Mouse (Mus musculus) bone marrow macrophage, adult 2 months (primary cell): ENCODE measurements around the gene Lgals9. TPM values are rescaled to one million over a fixed set of nuclear protein-coding genes. Genes with fewer than 3 reads are reported as not detected.
"Not testable (repeated sequence)": the region's sequence is repeated elsewhere in the genome, so short reads cannot be mapped to it uniquely, and the experiment has no call there.

ENCODE experiments used
- H3K27ac ChIP-seq: 2 replicates; pipeline ENCODE4 v1.5.1; 2012; ENCODE audit warnings: low read depth, low read length; ENCODE audit not compliant: insufficient read depth
- H3K4me1 ChIP-seq: 2 replicates; pipeline ENCODE4 v1.6.1; 2012; ENCODE audit warnings: low read length; ENCODE audit not compliant: control insufficient read depth, insufficient read depth
- H3K4me3 ChIP-seq: 2 replicates; pipeline ENCODE4 v1.5.1; 2012; ENCODE audit warnings: mild to moderate bottlenecking, low read length, moderate library complexity; ENCODE audit not compliant: insufficient read depth
- CTCF ChIP-seq: IDR thresholded peaks from 2 replicates; pipeline ENCODE4 v1.5.1; 2012; ENCODE audit warnings: low read depth, mild to moderate bottlenecking, low read length, moderate library complexity
- POLR2A ChIP-seq: IDR thresholded peaks from 2 replicates; pipeline ENCODE4 v1.6.1; 2012; ENCODE audit warnings: mild to moderate bottlenecking, low read depth, low read length, borderline replicate concordance
- polyA plus RNA-seq: library from polyadenylated mRNA; stranded (reverse); fragments of >200 nt; gene quantifications from 2 replicates; pipeline ENCODE4 v1.2.4, GENCODE M21; 2012; ENCODE audit not compliant: missing spikeins, insufficient read depth, insufficient read length

The Lgals9 gene
- polyA plus RNA-seq, 1 experiment: 145 TPM

GRCm38 (mm10) chr11:79006417-79006816 is 21.7 kb upstream of the Lgals9 start:
- Histone ChIP-seq H3K4me1 (no peaks in the 10 kb centered on the region), H3K4me3 (no peak overlapping the region), H3K27ac (no peak overlapping the region)
- no peak for TF ChIP-seq CTCF
- no peak for TF ChIP-seq POLR2A

DNA sequence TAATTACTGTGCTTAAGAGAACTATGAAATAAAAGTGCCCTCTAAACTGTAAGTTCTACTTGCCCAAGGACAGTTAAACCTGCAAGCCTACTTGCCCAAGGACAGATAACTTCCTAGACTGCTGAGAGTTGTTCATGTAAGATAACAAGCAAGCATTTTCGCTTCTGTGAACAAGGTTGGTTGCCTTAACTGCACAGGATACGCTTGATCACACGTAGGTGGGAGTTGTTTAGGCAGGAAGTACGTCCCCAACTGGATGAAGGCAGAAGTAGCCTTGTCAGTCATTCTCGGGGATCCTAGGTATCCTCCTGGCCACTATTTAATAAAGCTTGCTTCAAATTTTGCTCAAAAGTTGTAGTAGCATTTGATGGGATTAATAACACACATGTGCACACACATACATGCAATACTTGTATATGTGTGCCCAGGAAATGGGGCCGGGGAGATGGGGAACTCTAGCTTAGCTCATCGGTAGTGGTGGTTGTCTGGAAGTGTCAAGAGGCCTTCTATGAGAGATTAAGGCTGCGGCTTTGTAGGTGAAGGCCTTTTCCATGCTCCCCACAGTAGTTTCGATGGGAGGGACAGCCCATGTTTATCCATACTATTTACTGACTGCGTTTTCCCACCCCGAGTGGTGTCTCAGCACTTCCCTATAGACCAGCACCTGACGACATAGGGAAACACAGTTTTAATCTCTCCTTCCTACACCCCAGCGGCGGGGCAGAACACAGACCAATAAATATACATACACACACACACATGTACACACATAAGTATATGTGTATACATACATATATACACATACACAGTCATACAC is 21.0 kb upstream of the Lgals9 start:
- no peak overlapping the region for H3K27ac ChIP-seq
- H3K4me1 ChIP-seq: no peaks in the 10 kb centered on the region
- H3K4me3 ChIP-seq: no peak overlapping the region
- TF ChIP-seq POLR2A: no peak
- no peak for TF ChIP-seq CTCF

GRCm38 (mm10) chr11:79003769-79004638 is 19.3 kb upstream of the Lgals9 start:
- no peak for TF ChIP-seq POLR2A
- no peak overlapping the region for H3K27ac ChIP-seq
- no peak overlapping the region for H3K4me3 ChIP-seq
- no peaks in the 10 kb centered on the region for H3K4me1 ChIP-seq

- Histone ChIP-seq H3K4me1 (no peaks in the 10 kb centered on the region), H3K4me3 (no peak overlapping the region), H3K27ac (no peak overlapping the region)
- TF ChIP-seq CTCF: no peak
- TF ChIP-seq POLR2A: no peak
Observed at GRCm38 (mm10) chr11:79003053-79003768, 18.5 kb upstream of the Lgals9 start.

DNA sequence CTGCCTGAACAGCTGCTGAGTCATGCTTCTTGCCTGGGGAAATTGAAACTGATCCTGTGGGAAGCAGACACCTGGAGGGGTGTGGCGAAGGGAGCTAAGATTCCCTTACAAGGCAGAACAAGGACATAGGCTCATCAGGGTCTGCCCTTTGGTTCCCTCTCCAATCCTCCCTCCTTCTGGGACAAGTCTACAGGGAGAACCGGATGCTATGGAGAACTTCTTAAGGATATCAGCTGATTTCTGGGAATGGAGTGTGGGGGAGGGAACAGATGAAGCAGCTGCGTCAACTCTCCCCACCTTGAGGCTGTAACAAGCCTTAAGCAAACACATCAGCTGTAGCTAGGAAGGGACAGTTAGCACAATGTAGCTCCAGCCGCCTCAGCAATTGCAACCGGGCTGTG is 17.8 kb upstream of the Lgals9 start:
- no peak for TF ChIP-seq CTCF
- no peak for TF ChIP-seq POLR2A
- no peak overlapping the region for H3K4me3 ChIP-seq
- H3K4me1 ChIP-seq: no peaks in the 10 kb centered on the region
- H3K27ac ChIP-seq: no peak overlapping the region

- H3K4me3 ChIP-seq: no peak overlapping the region
- H3K4me1 ChIP-seq: no peaks in the 10 kb centered on the region
- no peak for TF ChIP-seq CTCF
- H3K27ac ChIP-seq: no peak overlapping the region
Observed at GRCm38 (mm10) chr11:79001871-79002270, 17.1 kb upstream of the Lgals9 start.

DNA sequence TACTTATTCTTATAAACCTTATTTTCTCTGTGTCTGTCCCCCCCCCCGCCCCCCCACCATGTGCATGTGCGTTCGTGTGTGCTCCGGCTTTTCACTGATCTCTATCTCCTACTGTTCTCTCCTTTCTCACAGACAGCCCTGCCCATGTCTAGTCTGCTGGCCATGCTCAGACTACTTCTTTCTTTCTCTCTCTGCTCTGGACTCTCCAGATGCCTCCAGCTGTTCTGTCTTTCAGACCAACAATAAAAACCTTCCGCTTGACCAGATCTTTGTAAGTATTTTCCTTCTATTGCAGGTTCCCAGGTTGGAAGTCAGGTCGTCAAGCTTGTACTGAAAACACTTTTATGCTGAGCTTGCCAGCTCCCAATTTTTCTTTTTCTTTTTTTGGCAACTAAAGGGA is 14.4 kb upstream of the Lgals9 start:
- Histone ChIP-seq H3K27ac (no peak overlapping the region), H3K4me1 (no peaks in the 10 kb centered on the region), H3K4me3 (no peak overlapping the region)
- TF ChIP-seq CTCF (no peak), POLR2A (no peak)

DNA sequence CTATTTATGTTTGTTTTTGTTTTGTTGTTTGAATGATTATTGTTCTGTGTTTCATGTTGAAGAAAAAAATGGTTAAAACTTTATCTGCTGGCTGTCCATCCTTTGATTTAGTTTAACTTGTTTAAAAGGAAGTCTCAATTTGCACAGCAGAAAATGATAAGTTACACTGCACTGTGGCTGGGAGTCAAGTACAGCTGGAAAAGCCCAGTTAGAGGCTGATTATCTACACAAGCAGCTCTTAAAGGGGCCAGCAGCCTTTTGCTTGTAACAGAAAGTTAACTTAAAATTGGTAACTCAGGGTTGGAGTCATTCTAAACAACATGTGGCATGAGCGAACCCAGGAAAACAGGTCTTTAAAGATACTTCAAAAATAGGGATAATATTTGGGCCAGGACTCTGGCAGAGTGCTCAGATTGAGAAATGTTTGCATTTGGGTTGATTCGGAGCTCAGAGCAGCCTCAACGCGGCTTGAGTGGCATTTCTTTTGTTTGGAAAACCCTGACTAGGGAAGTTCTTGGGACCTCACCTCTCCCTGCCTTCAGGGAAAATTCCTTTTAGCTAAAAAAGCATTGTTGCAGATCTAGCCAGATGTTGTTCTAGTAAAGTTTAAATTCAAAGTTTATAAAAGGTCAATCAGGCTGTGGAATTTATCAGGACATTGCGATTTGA is 6.3 kb upstream of the Lgals9 start:
- H3K4me1 ChIP-seq, H3K4me3 ChIP-seq, H3K27ac ChIP-seq: not testable (repeated sequence)

DNA sequence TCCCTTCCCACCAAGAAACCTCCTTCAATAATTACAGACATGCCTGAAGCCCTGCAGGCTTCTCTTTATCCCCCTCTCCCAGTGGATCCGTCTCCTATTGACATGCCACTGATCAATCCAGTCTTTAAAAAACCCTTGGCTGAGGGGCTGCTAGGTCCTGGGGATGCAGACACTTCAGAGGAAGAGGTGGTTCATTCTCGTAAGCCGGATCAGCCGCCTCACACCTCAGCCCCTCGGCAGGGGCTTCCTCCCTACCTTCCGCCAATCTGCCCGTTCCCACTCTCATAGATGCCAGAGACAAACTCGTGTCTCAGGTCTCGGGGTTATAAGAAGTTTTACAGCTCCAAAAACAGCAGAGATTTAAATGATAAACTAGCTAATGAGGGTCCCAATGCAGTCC is 5.3 kb upstream of the Lgals9 start:
- Histone ChIP-seq H3K4me1 (peaks cover 8% of the 10 kb centered on the region), H3K4me3 (no peak overlapping the region), H3K27ac (no peak overlapping the region)
- TF ChIP-seq POLR2A: no peak
- no peak for TF ChIP-seq CTCF

DNA sequence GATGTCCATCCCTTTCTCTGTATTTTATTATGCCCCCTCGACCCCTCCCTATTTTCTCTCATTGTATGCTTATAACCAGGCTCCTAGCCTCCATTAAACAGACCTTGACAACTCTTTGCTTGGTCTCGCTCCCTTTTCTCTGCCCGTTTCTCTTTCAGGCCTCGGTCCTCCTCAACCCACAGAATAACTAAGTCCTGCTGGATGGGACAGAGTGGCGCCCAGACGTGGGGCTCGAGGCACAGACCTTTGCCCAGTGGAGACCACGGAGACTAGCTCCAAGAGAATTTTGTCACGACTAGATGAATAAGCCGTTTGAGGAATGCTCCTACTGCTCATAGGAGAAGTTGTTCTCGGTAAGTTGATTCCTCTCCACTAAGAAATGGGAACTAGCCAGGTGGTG is 4.5 kb upstream of the Lgals9 start:
- H3K27ac ChIP-seq, H3K4me3 ChIP-seq, H3K4me1 ChIP-seq: not testable (repeated sequence)
